Mouse (Mus musculus) MEL (cell line): Measurements from ENCODE around the gene Dtx3. TPM values are rescaled to one million over a fixed set of nuclear protein-coding genes. Genes with fewer than 3 reads are reported as not detected.

Experiments
- DNase-seq: peaks from one replicate; pipeline ENCODE4 v3.0.0; 2011; ENCODE audit warnings: low read depth, low spot score
- H3K27ac ChIP-seq: 2 replicates; pipeline ENCODE4 v1.5.1; 2012; ENCODE audit warnings: low read depth, mild to moderate bottlenecking, control low read depth, low read length, moderate library complexity; ENCODE audit not compliant: control insufficient read depth
- H3K27me3 ChIP-seq, 2 experiments: fragments of 150-350 bp in 1 of 2; sonication (generic) in 1 of 2; 2 replicates each; pipeline ENCODE4 v1.6.1; 2012; ENCODE audit warnings: low read length in 2 of 2, mild to moderate bottlenecking in 2 of 2, improper control_type of control experiment in 1 of 2, moderate library complexity in 1 of 2; ENCODE audit not compliant: insufficient read depth in 2 of 2, control insufficient read depth in 1 of 2
- H3K36me3 ChIP-seq, 2 experiments: 2 replicates each; pipeline ENCODE4 v1.6.1; 2012 to 2014; ENCODE audit warnings: low read length in 2 of 2, improper control_type of control experiment in 1 of 2, inconsistent platforms in 1 of 2, mild to moderate bottlenecking in 1 of 2; ENCODE audit not compliant: insufficient read depth in 2 of 2, control insufficient read depth in 1 of 2
- H3K4me1 ChIP-seq, 2 experiments: fragments of 150-350 bp in 1 of 2; sonication (generic) in 1 of 2; 2 replicates each; pipeline ENCODE4 v1.6.1; 2012; ENCODE audit warnings: low read length in 2 of 2, improper control_type of control experiment in 1 of 2, mild to moderate bottlenecking in 1 of 2; ENCODE audit not compliant: insufficient read depth in 2 of 2, control insufficient read depth in 1 of 2
- H3K4me3 ChIP-seq, 2 experiments: fragments of 150-350 bp in 1 of 2; sonication (generic) in 1 of 2; 2 replicates each; pipeline ENCODE4 v1.5.1; 2012; ENCODE audit warnings: low read depth in 2 of 2, low read length in 2 of 2, mild to moderate bottlenecking in 2 of 2, moderate library complexity in 2 of 2, control low read depth in 1 of 2, improper control_type of control experiment in 1 of 2; ENCODE audit not compliant: control insufficient read depth in 1 of 2, insufficient read depth in 1 of 2
- H3K79me2 ChIP-seq: 2 replicates; pipeline ENCODE4 v1.6.1; 2012; ENCODE audit warnings: mild to moderate bottlenecking, low read length, moderate library complexity; ENCODE audit not compliant: control insufficient read depth, poor library complexity, insufficient read depth
- H3K9ac ChIP-seq: 2 replicates; pipeline ENCODE4 v1.6.1; 2012; ENCODE audit warnings: low read depth, mild to moderate bottlenecking, control low read depth, low read length, moderate library complexity; ENCODE audit not compliant: control insufficient read depth, poor library complexity, severe bottlenecking
- H3K9me3 ChIP-seq: fragments of 150-350 bp; sonication (generic); replicated peaks from 2 replicates; pipeline ENCODE4 v1.6.1; 2012; ENCODE audit warnings: mild to moderate bottlenecking, low read length, improper control_type of control experiment, moderate library complexity; ENCODE audit not compliant: insufficient read depth
- BHLHE40 ChIP-seq: IDR thresholded peaks from 2 replicates; pipeline ENCODE4 v1.6.1; 2012; ENCODE audit warnings: low read depth, mild to moderate bottlenecking, inconsistent platforms, low read length, improper control_type of control experiment, borderline replicate concordance
- CHD2 ChIP-seq: IDR thresholded peaks from 2 replicates; pipeline ENCODE4 v1.6.1; 2011; ENCODE audit warnings: low read length, improper control_type of control experiment
- CTCF ChIP-seq, 3 experiments: IDR thresholded peaks in 2 of 3; conservative IDR thresholded peaks in 1 of 3; 2 replicates each; pipeline ENCODE4 v1.5.1; 2011 to 2012; ENCODE audit warnings: low read length in 3 of 3, low read depth in 2 of 3, mild to moderate bottlenecking in 2 of 3, improper control_type of control experiment in 1 of 3, inconsistent platforms in 1 of 3, mixed read lengths in 1 of 3, moderate library complexity in 1 of 3; ENCODE audit not compliant: control insufficient read depth in 1 of 3, insufficient read depth in 1 of 3, poor library complexity in 1 of 3, severe bottlenecking in 1 of 3
- E2F4 ChIP-seq: IDR thresholded peaks from 2 replicates; pipeline ENCODE4 v1.6.1; 2011; ENCODE audit warnings: low read depth, low read length, improper control_type of control experiment, borderline replicate concordance
- ELF1 ChIP-seq: IDR thresholded peaks from 2 replicates; pipeline ENCODE4 v1.6.1; 2014; ENCODE audit warnings: low read depth, mild to moderate bottlenecking, inconsistent platforms, low read length, improper control_type of control experiment, moderate library complexity
- EP300 ChIP-seq, 2 experiments: IDR thresholded peaks; 2 replicates each; pipeline ENCODE4 v1.6.1; 2011; ENCODE audit warnings: improper control_type of control experiment in 2 of 2, low read length in 2 of 2, low read depth in 1 of 2, mild to moderate bottlenecking in 1 of 2
- ETS1 ChIP-seq: IDR thresholded peaks from 2 replicates; pipeline ENCODE4 v1.6.1; 2012; ENCODE audit warnings: low read depth, mild to moderate bottlenecking, inconsistent platforms, low read length, improper control_type of control experiment, moderate library complexity
- GABPA ChIP-seq: IDR thresholded peaks from 2 replicates; pipeline ENCODE4 v1.6.1; 2012; ENCODE audit warnings: low read depth, mild to moderate bottlenecking, inconsistent platforms, low read length, improper control_type of control experiment, moderate library complexity
- GATA1 ChIP-seq: IDR thresholded peaks from 2 replicates; pipeline ENCODE4 v1.6.1; 2011; ENCODE audit warnings: low read depth, low read length, improper control_type of control experiment
- JUND ChIP-seq: IDR thresholded peaks from 2 replicates; pipeline ENCODE4 v1.6.1; 2011; ENCODE audit warnings: low read depth, mild to moderate bottlenecking, improper control_type of control experiment, low read length
- MAX ChIP-seq: IDR thresholded peaks from 2 replicates; pipeline ENCODE4 v1.6.1; 2011; ENCODE audit warnings: low read length, improper control_type of control experiment
- MXI1 ChIP-seq: IDR thresholded peaks from 2 replicates; pipeline ENCODE4 v1.6.1; 2011; ENCODE audit warnings: mild to moderate bottlenecking, low read depth, low read length, improper control_type of control experiment
- MYB ChIP-seq: IDR thresholded peaks from 2 replicates; pipeline ENCODE4 v1.6.1; 2011; ENCODE audit warnings: mild to moderate bottlenecking, low read depth, low read length, improper control_type of control experiment
- MYC ChIP-seq: IDR thresholded peaks from 2 replicates; pipeline ENCODE4 v1.6.1; 2011; ENCODE audit warnings: low read depth, mild to moderate bottlenecking, low read length, improper control_type of control experiment, moderate library complexity
- NRF1 ChIP-seq: IDR thresholded peaks from 2 replicates; pipeline ENCODE4 v1.6.1; 2014; ENCODE audit warnings: low read depth, mild to moderate bottlenecking, inconsistent platforms, low read length, improper control_type of control experiment, moderate library complexity; ENCODE audit not compliant: poor library complexity, insufficient read depth, severe bottlenecking
- POLR2A ChIP-seq, 2 experiments: IDR thresholded peaks; 2 replicates each; pipeline ENCODE4 v1.6.1; 2011 to 2012; ENCODE audit warnings: low read length in 2 of 2, mild to moderate bottlenecking in 2 of 2, control low read depth in 1 of 2, improper control_type of control experiment in 1 of 2, low read depth in 1 of 2, moderate library complexity in 1 of 2; ENCODE audit not compliant: control insufficient read depth in 1 of 2, insufficient read depth in 1 of 2, poor library complexity in 1 of 2
- POLR2AphosphoS2 ChIP-seq: IDR thresholded peaks from 2 replicates; pipeline ENCODE4 v1.6.1; 2011; ENCODE audit warnings: low read length, improper control_type of control experiment
- POLR2AphosphoS5 ChIP-seq: IDR thresholded peaks from 2 replicates; pipeline ENCODE4 v1.6.1; 2012; ENCODE audit warnings: low read depth, borderline replicate concordance, mild to moderate bottlenecking, inconsistent platforms, low read length, moderate library complexity, mixed read lengths
- RAD21 ChIP-seq: IDR thresholded peaks from 2 replicates; pipeline ENCODE4 v1.6.1; 2011; ENCODE audit warnings: mild to moderate bottlenecking, low read depth, low read length, improper control_type of control experiment
- RCOR1 ChIP-seq: IDR thresholded peaks from 2 replicates; pipeline ENCODE4 v1.6.1; 2012; ENCODE audit warnings: low read depth, mild to moderate bottlenecking, inconsistent platforms, low read length, improper control_type of control experiment
- SMC3 ChIP-seq: IDR thresholded peaks from 2 replicates; pipeline ENCODE4 v1.6.1; 2011; ENCODE audit warnings: low read depth, low read length, improper control_type of control experiment
- TAL1 ChIP-seq: IDR thresholded peaks from 2 replicates; pipeline ENCODE4 v1.6.1; 2012; ENCODE audit warnings: mild to moderate bottlenecking, inconsistent platforms, low read length, moderate library complexity, mixed read lengths
- TBP ChIP-seq: IDR thresholded peaks from 2 replicates; pipeline ENCODE4 v1.8.0; 2011; ENCODE audit warnings: low read depth, low read length, improper control_type of control experiment
- TCF12 ChIP-seq: IDR thresholded peaks from 2 replicates; pipeline ENCODE4 v1.6.1; 2014; ENCODE audit warnings: low read depth, mild to moderate bottlenecking, inconsistent platforms, low read length, improper control_type of control experiment, moderate library complexity
- UBTF ChIP-seq: IDR thresholded peaks from 2 replicates; pipeline ENCODE4 v1.6.1; 2012; ENCODE audit warnings: low read depth, mild to moderate bottlenecking, inconsistent platforms, low read length, improper control_type of control experiment, moderate library complexity, borderline replicate concordance; ENCODE audit not compliant: insufficient read depth
- USF1 ChIP-seq: IDR thresholded peaks from 2 replicates; pipeline ENCODE4 v1.6.1; 2014; ENCODE audit warnings: low read depth, mild to moderate bottlenecking, inconsistent platforms, low read length, improper control_type of control experiment, moderate library complexity
- USF2 ChIP-seq, 2 experiments: IDR thresholded peaks; 2 replicates each; pipeline ENCODE4 v1.6.1; 2011 to 2012; ENCODE audit warnings: improper control_type of control experiment in 2 of 2, low read length in 2 of 2, borderline replicate concordance in 1 of 2, inconsistent platforms in 1 of 2, low read depth in 1 of 2, mild to moderate bottlenecking in 1 of 2; ENCODE audit not compliant: insufficient read depth in 1 of 2
- ZC3H11A ChIP-seq: IDR thresholded peaks from 2 replicates; pipeline ENCODE4 v1.6.1; 2012; ENCODE audit warnings: low read depth, mild to moderate bottlenecking, inconsistent platforms, low read length, improper control_type of control experiment
- ZKSCAN1 ChIP-seq: IDR thresholded peaks from 2 replicates; pipeline ENCODE4 v1.6.1; 2012; ENCODE audit warnings: low read depth, mild to moderate bottlenecking, inconsistent platforms, low read length, improper control_type of control experiment, moderate library complexity
- ZMIZ1 ChIP-seq: IDR thresholded peaks from 2 replicates; pipeline ENCODE4 v1.6.1; 2012; ENCODE audit warnings: low read depth, mild to moderate bottlenecking, inconsistent platforms, low read length, improper control_type of control experiment, moderate library complexity
- polyA plus RNA-seq, 2 experiments: library from polyadenylated mRNA; stranded (reverse) in 1 of 2; unstranded in 1 of 2; fragments of >175 nt in 1 of 2; fragments of >200 nt in 1 of 2; gene quantifications; 2 replicates each; pipeline versions ENCODE4 v1.2.1 to v1.2.4; 2012; ENCODE audit warnings: low replicate concordance in 2 of 2, low read depth in 1 of 2; ENCODE audit not compliant: insufficient read length in 2 of 2, insufficient read depth in 1 of 2, missing spikeins in 1 of 2
- total RNA-seq: library from RNA; depleted of rRNA; stranded (reverse); fragments of 300-350 nt; gene quantifications from 2 replicates; pipeline ENCODE4 v1.2.3, GENCODE M21; 2012

Dtx3 gene
- total and polyA plus RNA-seq, 3 experiments, result 30.5 to 107 TPM; not detected in 1

- H3K9me3 ChIP-seq, result no peaks in the 10 kb centered on the region
- no peak overlapping the region for H3K27ac ChIP-seq
- H3K36me3 ChIP-seq, result peaks cover 5 to 25% of the 10 kb centered on the region in 2 experiments
- H3K27me3 ChIP-seq, result no peaks in the 10 kb centered on the region
- H3K9ac ChIP-seq, result no peak overlapping the region
- DNase-seq, result no peak
- peaks cover 32% of the 10 kb centered on the region for H3K79me2 ChIP-seq
- TF ChIP-seq ZKSCAN1 (no peak), ELF1 (no peak), TBP (no peak), UBTF (no peak), CHD2 (no peak), EP300 (IDR thresholded peaks at IDR 0.05; ENCODE audit: low read depth in 1 of 2, low read length in 2 of 2) (no peak), TAL1 (no peak), ZMIZ1 (no peak), GATA1 (no peak), JUND (no peak), USF1 (no peak), ETS1 (no peak), MXI1 (no peak), BHLHE40 (no peak)
- no peak overlapping the region for H3K4me3 ChIP-seq
- H3K4me1 ChIP-seq, result peaks cover 20 to 32% of the 10 kb centered on the region in 2 experiments
Measured at GRCm38 (mm10) chr10:127208921-127209320, 13.4 kb upstream of the Dtx3 start.

- peak overlapping the region; percentile 2 to 6; a peak in 2 of 4 replicates for H3K4me3 ChIP-seq
- H3K4me1 ChIP-seq, result peaks cover 28 to 36% of the 10 kb centered on the region in 2 experiments
- H3K36me3 ChIP-seq, result peaks cover 15 to 35% of the 10 kb centered on the region in 2 experiments
- peak overlapping the region; percentile 94 for H3K27ac ChIP-seq
- H3K9me3 ChIP-seq, result no peaks in the 10 kb centered on the region
- no peaks in the 10 kb centered on the region for H3K27me3 ChIP-seq
- peak overlapping the region; percentile 52 for H3K9ac ChIP-seq
- peaks cover 21% of the 10 kb centered on the region for H3K79me2 ChIP-seq
- peak; percentile 92 for DNase-seq
- peak; percentile 26; the same call in 1 of the 2 replicates for TF ChIP-seq ELF1
- no peak for TF ChIP-seq USF2 (IDR thresholded peaks at IDR 0.05; ENCODE audit: borderline replicate concordance in 1 of 2, insufficient read depth in 1 of 2, low read depth in 1 of 2, low read length in 2 of 2)
- TF ChIP-seq ETS1, result peak; percentile 89
- TF ChIP-seq TBP, result peak; percentile 91
- TF ChIP-seq POLR2AphosphoS2, result no peak
- TF ChIP-seq EP300 (IDR thresholded peaks at IDR 0.05; ENCODE audit: low read depth in 1 of 2, low read length in 2 of 2), result peak; percentile 91 to 97
- no peak for TF ChIP-seq CHD2
- peak; percentile 58; the same call in 1 of the 2 replicates for TF ChIP-seq NRF1
- no peak for TF ChIP-seq POLR2AphosphoS5
- no peak for TF ChIP-seq ZC3H11A
- no peak for TF ChIP-seq GABPA
- 0 out of 2 replicates have a peak, but pooled peaks have one; percentile 40 for TF ChIP-seq UBTF
- no peak for TF ChIP-seq CTCF (IDR thresholded peaks at IDR 0.05 in 2 of 3, conservative IDR thresholded peaks at IDR 0.05 in 1 of 3; ENCODE audit: control insufficient read depth in 1 of 3, insufficient read depth in 1 of 3, low read depth in 2 of 3, low read length in 3 of 3, poor library complexity in 1 of 3, severe bottlenecking in 1 of 3)
- TF ChIP-seq MYB, result peak; percentile 95
- no peak for TF ChIP-seq RAD21
- TF ChIP-seq USF1, result no peak
- TF ChIP-seq GATA1, result peak; percentile 85
- TF ChIP-seq POLR2A (IDR thresholded peaks at IDR 0.05; ENCODE audit: control insufficient read depth in 1 of 2, insufficient read depth in 1 of 2, low read depth in 1 of 2, low read length in 2 of 2, poor library complexity in 1 of 2), result no peak; a peak in 1 of 4 replicates
- peak; percentile 84 for TF ChIP-seq ZMIZ1
- no peak for TF ChIP-seq MYC
- TF ChIP-seq E2F4, result no peak
- TF ChIP-seq MAX, result peak; percentile 71
- TF ChIP-seq SMC3, result no peak
- TF ChIP-seq RCOR1, result peak; percentile 78
- peak; percentile 81 for TF ChIP-seq MXI1
- TF ChIP-seq TCF12, result peak; percentile 94
Measured at GRCm38 (mm10) chr10:127205373-127205772, 9.8 kb upstream of the Dtx3 start.
